Mouse (Mus musculus) macrophage (primary cell): ENCODE results near the gene Gm17359. TPM values are rescaled to one million over a fixed set of nuclear protein-coding genes. Genes with fewer than 3 reads are reported as not detected.

Source experiments
- H3K27ac ChIP-seq: fragments of 350-480 bp; formaldehyde crosslinking; 2 replicates; pipeline ENCODE4 v1.9.0; 2021
- H3K36me3 ChIP-seq: fragments of 350-480 bp; formaldehyde crosslinking; 2 replicates; pipeline ENCODE4 v1.9.0; 2021; ENCODE audit errors: inconsistent target
- H3K4me3 ChIP-seq: fragments of 350-480 bp; formaldehyde crosslinking; 2 replicates; pipeline ENCODE4 v1.9.0; 2021; ENCODE audit errors: inconsistent target
- H3K79me2 ChIP-seq: fragments of 350-480 bp; formaldehyde crosslinking; 2 replicates; pipeline ENCODE4 v1.9.0; 2021; ENCODE audit errors: inconsistent target
- WGBS: methylation state at CpG from one replicate; pipeline ENCODE4 v1.1.7; 2026; ENCODE audit warnings: inconsistent platforms; ENCODE audit not compliant: missing documents; 5-methylcytosine and 5-hydroxymethylcytosine counted together
- polyA plus RNA-seq: library from polyadenylated mRNA; stranded (reverse); fragments of 250-400 nt; gene quantifications from 3 replicates; pipeline ENCODE4 v1.2.4, GENCODE M21; 2018; ENCODE audit warnings: inconsistent platforms

The Gm17359 gene
- polyA plus RNA-seq, 1 experiment from 2014 or later, result not detected

- no peaks in the 10 kb centered on the region for H3K79me2 ChIP-seq
- 76% methylated on average over 10 of the region's 10 CpGs for WGBS
- no peak overlapping the region for H3K27ac ChIP-seq
- H3K36me3 ChIP-seq, result no peaks in the 10 kb centered on the region
- H3K4me3 ChIP-seq, result no peak overlapping the region
Measured at GRCm38 (mm10) chr3:79324697-79325526, 11.5 kb upstream of the Gm17359 start.

GRCm38 (mm10) chr3:79329691-79330315 is 6.7 kb upstream of the Gm17359 start:
- no peak overlapping the region for H3K27ac ChIP-seq
- no peaks in the 10 kb centered on the region for H3K36me3 ChIP-seq
- WGBS, result 85% methylated on average over 8 of the region's 8 CpGs
- no peaks in the 10 kb centered on the region for H3K79me2 ChIP-seq
- H3K4me3 ChIP-seq, result no peak overlapping the region

GRCm38 (mm10) chr3:79333051-79333450 is 3.4 kb upstream of the Gm17359 start:
- Histone ChIP-seq H3K27ac (no peak overlapping the region), H3K4me3 (no peak overlapping the region), H3K79me2 (no peaks in the 10 kb centered on the region), H3K36me3 (no peaks in the 10 kb centered on the region)
- 98% methylated on average over 7 of the region's 7 CpGs for WGBS

- 93% methylated on average over 8 of the region's 8 CpGs for WGBS
- H3K36me3 ChIP-seq, result no peaks in the 10 kb centered on the region
- H3K79me2 ChIP-seq, result no peaks in the 10 kb centered on the region
- no peak overlapping the region for H3K4me3 ChIP-seq
- no peak overlapping the region for H3K27ac ChIP-seq
Measured at GRCm38 (mm10) chr3:79333643-79334200, 2.7 kb upstream of the Gm17359 start.

- no peak overlapping the region for H3K27ac ChIP-seq
- H3K4me3 ChIP-seq, result no peak overlapping the region
- H3K79me2 ChIP-seq, result no peaks in the 10 kb centered on the region
- H3K36me3 ChIP-seq, result no peaks in the 10 kb centered on the region
- 81% methylated on average over 3 of the region's 3 CpGs for WGBS
Measured at GRCm38 (mm10) chr3:79340737-79341136, 4.3 kb downstream of the Gm17359 start.

- no peaks in the 10 kb centered on the region for H3K36me3 ChIP-seq
- H3K79me2 ChIP-seq, result no peaks in the 10 kb centered on the region
- WGBS, result 95% methylated on average over 17 of the region's 17 CpGs
- H3K27ac ChIP-seq, result no peak overlapping the region
- H3K4me3 ChIP-seq, result no peak overlapping the region
Measured at GRCm38 (mm10) chr3:79342961-79343735, 6.7 kb downstream of the Gm17359 start.

- H3K79me2 ChIP-seq, result no peaks in the 10 kb centered on the region
- H3K27ac ChIP-seq, result no peak overlapping the region
- no peak overlapping the region for H3K4me3 ChIP-seq
- H3K36me3 ChIP-seq, result no peaks in the 10 kb centered on the region
- WGBS, result 32% methylated on average over 1 of the region's 1 CpGs
Measured at GRCm38 (mm10) chr3:79349311-79349710, 12.8 kb downstream of the Gm17359 start.

- 71% methylated on average over 4 of the region's 4 CpGs for WGBS
- Histone ChIP-seq H3K4me3 (no peak overlapping the region), H3K79me2 (no peaks in the 10 kb centered on the region), H3K36me3 (no peaks in the 10 kb centered on the region), H3K27ac (no peak overlapping the region)
Measured at GRCm38 (mm10) chr3:79358721-79359120, 22.3 kb downstream of the Gm17359 start.

GRCm38 (mm10) chr3:79360317-79361101 is 24.0 kb downstream of the Gm17359 start:
- WGBS, result 39% methylated on average over 15 of the region's 15 CpGs

GRCm38 (mm10) chr3:79366098-79366497 is 29.6 kb downstream of the Gm17359 start:
- H3K79me2 ChIP-seq, result no peaks in the 10 kb centered on the region
- no peaks in the 10 kb centered on the region for H3K36me3 ChIP-seq
- whole genome bisulfite sequencing, result 86% methylated on average over 8 of the region's 8 CpGs
- no peak overlapping the region for H3K27ac ChIP-seq
- H3K4me3 ChIP-seq, result no peak overlapping the region

More at GRCm38 (mm10) chr3:79360317-79361101, 24.0 kb downstream of the Gm17359 start:
- H3K79me2 ChIP-seq, result no peaks in the 10 kb centered on the region
- no peak overlapping the region for H3K4me3 ChIP-seq
- H3K36me3 ChIP-seq, result no peaks in the 10 kb centered on the region
- H3K27ac ChIP-seq, result no peak overlapping the region

- H3K79me2 ChIP-seq, result no peaks in the 10 kb centered on the region
- H3K4me3 ChIP-seq, result no peak overlapping the region
- no peak overlapping the region for H3K27ac ChIP-seq
- no peaks in the 10 kb centered on the region for H3K36me3 ChIP-seq
- 90% methylated on average over 5 of the region's 6 CpGs for WGBS
Measured at GRCm38 (mm10) chr3:79368306-79368705, 31.8 kb downstream of the Gm17359 start.

GRCm38 (mm10) chr3:79370385-79370929 is 34.0 kb downstream of the Gm17359 start:
- WGBS, result 53% methylated on average over 4 of the region's 4 CpGs
- Histone ChIP-seq H3K79me2 (no peaks in the 10 kb centered on the region), H3K36me3 (no peaks in the 10 kb centered on the region), H3K27ac (no peak overlapping the region), H3K4me3 (no peak overlapping the region)

GRCm38 (mm10) chr3:79371506-79372195 is 35.2 kb downstream of the Gm17359 start:
- 75% methylated on average over 7 of the region's 7 CpGs for WGBS
- Histone ChIP-seq H3K79me2 (no peaks in the 10 kb centered on the region), H3K36me3 (no peaks in the 10 kb centered on the region), H3K4me3 (no peak overlapping the region), H3K27ac (no peak overlapping the region)
